Mouse (Mus musculus) neural tube, embryonic 14.5 days (tissue): ENCODE data around the gene Dgki. TPM values are rescaled to one million over a fixed set of nuclear protein-coding genes. Genes with fewer than 3 reads are reported as not detected.

Experiments used
- ATAC-seq: fragments of 200-750 bp; cut with Nextera tagmentation; 2 replicates; pipeline ENCODE4 v1.8.0; 2017; ENCODE audit warnings: low read depth, mild to moderate bottlenecking, moderate TSS enrichment, moderate library complexity
- H3K27ac ChIP-seq: fragments of 300-500 bp; sonication (generic); 2 replicates; pipeline ENCODE4 v1.5.1; 2014; ENCODE audit warnings: low read depth, mild to moderate bottlenecking, control low read depth, low read length, moderate library complexity, mixed read lengths
- H3K27me3 ChIP-seq: fragments of 300-500 bp; sonication (generic); 2 replicates; pipeline ENCODE4 v1.6.1; 2014; ENCODE audit warnings: low read length; ENCODE audit not compliant: control insufficient read depth, insufficient read depth
- H3K36me3 ChIP-seq: fragments of 300-500 bp; sonication (generic); 2 replicates; pipeline ENCODE4 v1.6.1; 2014; ENCODE audit warnings: low read length, mixed read lengths; ENCODE audit not compliant: control insufficient read depth, insufficient read depth
- H3K4me1 ChIP-seq: fragments of 300-500 bp; sonication (generic); 2 replicates; pipeline ENCODE4 v1.6.1; 2014; ENCODE audit warnings: low read length; ENCODE audit not compliant: control insufficient read depth, insufficient read depth
- H3K4me2 ChIP-seq: fragments of 300-500 bp; sonication (generic); 2 replicates; pipeline ENCODE4 v1.6.1; 2014; ENCODE audit warnings: mild to moderate bottlenecking, low read depth, low read length, control low read depth
- H3K4me3 ChIP-seq: fragments of 300-500 bp; sonication (generic); 2 replicates; pipeline ENCODE4 v1.5.1; 2014; ENCODE audit warnings: low read depth, low read length, control low read depth, mixed read lengths
- H3K9ac ChIP-seq: fragments of 300-500 bp; sonication (generic); replicated peaks from 2 replicates; pipeline ENCODE4 v1.6.1; 2014; ENCODE audit warnings: low read depth, mild to moderate bottlenecking, control low read depth, low read length, mixed read lengths
- H3K9me3 ChIP-seq: fragments of 300-500 bp; sonication (generic); 2 replicates; pipeline ENCODE4 v1.6.1; 2016; ENCODE audit warnings: low read length; ENCODE audit not compliant: control insufficient read depth
- WGBS: fragments of 180-500 bp; shearing (Covaris S2); extraction: QIAGEN DNeasy Blood & Tissue Kit; methylation state at CpG from one replicate; pipeline ENCODE4 v1.1.7; 2014; 5-methylcytosine and 5-hydroxymethylcytosine counted together
- polyA plus RNA-seq: library from polyadenylated mRNA; unstranded; fragments of >200 nt; fragmentation: Nextera tagmentation; extraction: Ambion mirVana; gene quantifications from 2 replicates; pipeline ENCODE4 v1.2.1, GENCODE M21; 2014

Gene Dgki
- polyA plus RNA-seq, 1 experiment from 2014 or later, result 10.5 TPM

GRCm38 (mm10) chr6:36808306-36809058, 491.5 kb downstream of the Dgki start:
- Histone ChIP-seq H3K9ac (peak overlapping the region; percentile 80), H3K4me2 (peak overlapping the region; percentile 67), H3K27me3 (no peaks in the 10 kb centered on the region), H3K9me3 (no peaks in the 10 kb centered on the region), H3K36me3 (no peaks in the 10 kb centered on the region), H3K27ac (peak overlapping the region; percentile 87; the same call in 1 of the 2 replicates), H3K4me1 (peaks cover 23% of the 10 kb centered on the region; the same call in 1 of the 2 replicates), H3K4me3 (peak overlapping the region; percentile 73)
- peak; percentile 6; the same call in 1 of the 2 replicates for ATAC-seq
- WGBS, result 23% methylated on average over 7 of the region's 7 CpGs

- WGBS, result 82% methylated on average over 6 of the region's 6 CpGs
Observed at GRCm38 (mm10) chr6:36806906-36807305, 493.1 kb downstream of the Dgki start.

GRCm38 (mm10) chr6:36800309-36800946, 499.6 kb downstream of the Dgki start:
- Histone ChIP-seq H3K27me3 (no peaks in the 10 kb centered on the region), H3K9ac (no peak overlapping the region), H3K4me2 (no peak overlapping the region), H3K36me3 (no peaks in the 10 kb centered on the region), H3K4me3 (no peak overlapping the region), H3K4me1 (peaks cover 11% of the 10 kb centered on the region; the same call in 1 of the 2 replicates), H3K9me3 (no peaks in the 10 kb centered on the region), H3K27ac (no peak overlapping the region)
- WGBS, result 69% methylated on average over 5 of the region's 5 CpGs
- peak; percentile 60; the same call in 1 of the 2 replicates for ATAC-seq

More at GRCm38 (mm10) chr6:36806906-36807305, 493.1 kb downstream of the Dgki start:
- H3K27me3 ChIP-seq, result no peaks in the 10 kb centered on the region
- H3K4me1 ChIP-seq, result peaks cover 23% of the 10 kb centered on the region; the same call in 1 of the 2 replicates
- H3K36me3 ChIP-seq, result no peaks in the 10 kb centered on the region
- H3K4me2 ChIP-seq, result peak overlapping the region; percentile 24
- no peak overlapping the region for H3K9ac ChIP-seq
- ATAC-seq, result no peak
- H3K9me3 ChIP-seq, result no peaks in the 10 kb centered on the region
- no peak overlapping the region for H3K27ac ChIP-seq
- H3K4me3 ChIP-seq, result peak overlapping the region; percentile 14; the same call in 1 of the 2 replicates

GRCm38 (mm10) chr6:36797066-36797655, 502.8 kb downstream of the Dgki start:
- Histone ChIP-seq H3K4me2 (no peak overlapping the region), H3K4me3 (no peak overlapping the region), H3K9ac (no peak overlapping the region), H3K4me1 (peaks cover 14% of the 10 kb centered on the region; the same call in 1 of the 2 replicates), H3K27me3 (no peaks in the 10 kb centered on the region), H3K36me3 (no peaks in the 10 kb centered on the region), H3K9me3 (no peaks in the 10 kb centered on the region), H3K27ac (peak overlapping the region; percentile 41; the same call in 1 of the 2 replicates)
- WGBS, result 16% methylated on average over 3 of the region's 3 CpGs
- ATAC-seq, result peak; percentile 47; the same call in 1 of the 2 replicates

Other genes with a start within 250 kb of the Dgki start
- gene Creb3l2, start 142.0 kb upstream of the Dgki start, polyA plus RNA-seq, result 2.3 and 5.4 TPM in 2 replicates
- gene Akr1d1, start 230.0 kb upstream of the Dgki start, polyA plus RNA-seq, result not detected in 2 replicates